Mouse (Mus musculus): Measurements from ENCODE around the gene Oasl1. TPM values are rescaled to one million over a fixed set of nuclear protein-coding genes. Genes with fewer than 3 reads are reported as not detected.
A peak's percentile ranks its signal among the peaks of the same experiment; 100 is the strongest.

Gene Oasl1
- polyA plus RNA-seq, 1 experiment, result 20.1 TPM

DNA sequence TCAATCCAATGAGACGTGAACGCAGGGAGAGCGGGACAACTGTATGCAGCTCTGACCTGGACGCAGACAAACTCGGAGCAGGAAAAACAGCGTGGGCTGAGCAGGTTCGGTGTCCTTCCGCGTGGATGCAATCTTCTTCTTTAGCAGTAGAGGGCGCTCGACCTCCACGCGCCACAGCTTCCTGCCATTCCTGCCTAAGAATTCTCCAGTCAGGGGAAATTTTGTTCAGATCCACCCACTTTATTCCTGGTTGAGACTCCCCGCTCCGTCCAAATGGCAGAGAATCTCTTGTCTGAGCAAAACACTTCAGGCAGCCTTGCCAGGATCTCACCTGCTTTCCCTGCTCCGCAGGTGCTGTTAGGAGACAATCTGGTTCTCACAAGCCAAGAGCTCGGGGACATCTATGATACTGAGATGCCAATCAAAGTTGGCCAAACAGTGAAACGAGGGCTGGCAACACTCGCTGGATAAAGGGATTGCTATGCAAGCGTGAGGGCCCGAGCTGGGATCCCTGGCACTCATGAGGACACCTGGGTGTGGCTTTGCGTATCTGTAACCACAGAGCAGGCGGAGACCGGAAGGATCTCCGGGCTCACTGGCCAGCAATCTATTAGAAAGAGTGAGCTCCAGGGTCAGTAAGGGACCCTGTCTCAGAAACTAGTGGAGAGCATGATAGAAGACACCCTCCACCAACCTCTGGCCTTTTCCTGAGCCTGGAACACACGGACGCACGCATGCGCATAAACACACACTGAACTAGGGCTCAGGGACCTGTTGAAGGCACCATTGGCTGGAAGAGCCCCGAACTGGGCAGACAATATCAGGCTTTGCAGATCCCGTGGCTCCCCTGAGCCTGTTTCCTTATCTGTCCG is 56.4 kb downstream of the Oasl1 start:
- Histone ChIP-seq H3K36me3 (ENCODE audit: control insufficient read depth, insufficient read depth, low read length) (no peaks in the 10 kb centered on the region), H3K4me1 (replicated peaks; ENCODE audit: control insufficient read depth, insufficient read depth, low read length) (peaks cover 11% of the 10 kb centered on the region), H3K27me3 (ENCODE audit: control insufficient read depth, insufficient read depth, low read length) (no peaks in the 10 kb centered on the region), H3K27ac (ENCODE audit: control insufficient read depth, insufficient read depth, low read length) (no peak overlapping the region), H3K4me3 (ENCODE audit: control insufficient read depth, insufficient read depth, low read length) (peak overlapping the region; percentile 47)
- peak; percentile 88 for TF ChIP-seq CTCF (IDR thresholded peaks at IDR 0.05; ENCODE audit: borderline replicate concordance, control insufficient read depth, extremely low read depth, insufficient read depth, low read length, poor library complexity)
- no peak for TF ChIP-seq POLR2A (IDR thresholded peaks at IDR 0.05; ENCODE audit: control insufficient read depth, extremely low read depth, insufficient read depth, low read length, poor library complexity)
- DNase-seq, result peak; percentile 65
- 7% methylated on average over 32 of the region's 32 CpGs for WGBS

DNA sequence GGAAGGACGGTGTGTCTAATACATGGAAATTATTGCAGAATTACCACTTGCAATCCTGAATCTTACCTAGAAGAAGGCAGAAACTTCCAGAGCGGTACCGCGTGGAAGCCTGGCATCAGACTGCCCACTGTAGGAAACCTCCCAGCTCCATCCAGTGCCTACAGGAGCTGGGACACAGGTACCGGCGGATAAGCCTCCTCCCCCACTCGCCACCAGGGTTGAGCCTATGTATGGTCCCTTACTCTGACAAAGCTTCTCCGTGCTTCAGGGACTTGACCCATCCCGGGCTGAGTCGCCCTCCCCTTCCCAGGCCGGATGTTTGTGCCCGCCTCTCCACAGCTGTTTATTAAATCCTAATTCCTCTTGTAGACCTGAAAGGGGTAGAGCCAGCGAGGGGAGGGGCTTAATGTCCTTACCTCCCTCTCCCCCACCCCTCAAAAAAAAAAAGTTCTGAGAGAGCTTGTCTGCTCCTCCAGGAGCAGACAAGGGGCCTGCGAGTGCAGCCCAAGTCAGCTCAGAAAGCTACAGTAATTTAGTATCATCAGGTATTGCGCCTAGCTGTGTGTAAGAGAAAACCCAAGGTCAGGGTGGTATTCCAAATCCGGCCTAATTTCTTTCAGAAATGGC is 57.2 kb downstream of the Oasl1 start:
- TF ChIP-seq CTCF (IDR thresholded peaks at IDR 0.05; ENCODE audit: borderline replicate concordance, control insufficient read depth, extremely low read depth, insufficient read depth, low read length, poor library complexity), result no peak
- no peak for TF ChIP-seq POLR2A (IDR thresholded peaks at IDR 0.05; ENCODE audit: control insufficient read depth, extremely low read depth, insufficient read depth, low read length, poor library complexity)
- H3K27me3 ChIP-seq (ENCODE audit: control insufficient read depth, insufficient read depth, low read length), result no peaks in the 10 kb centered on the region
- 72% methylated on average over 16 of the region's 16 CpGs for WGBS
- H3K27ac ChIP-seq (ENCODE audit: control insufficient read depth, insufficient read depth, low read length), result no peak overlapping the region
- H3K4me1 ChIP-seq (replicated peaks; ENCODE audit: control insufficient read depth, insufficient read depth, low read length), result peaks cover 11% of the 10 kb centered on the region
- H3K36me3 ChIP-seq (ENCODE audit: control insufficient read depth, insufficient read depth, low read length), result no peaks in the 10 kb centered on the region
- no peak for DNase-seq
- H3K4me3 ChIP-seq (ENCODE audit: control insufficient read depth, insufficient read depth, low read length), result no peak overlapping the region

DNA sequence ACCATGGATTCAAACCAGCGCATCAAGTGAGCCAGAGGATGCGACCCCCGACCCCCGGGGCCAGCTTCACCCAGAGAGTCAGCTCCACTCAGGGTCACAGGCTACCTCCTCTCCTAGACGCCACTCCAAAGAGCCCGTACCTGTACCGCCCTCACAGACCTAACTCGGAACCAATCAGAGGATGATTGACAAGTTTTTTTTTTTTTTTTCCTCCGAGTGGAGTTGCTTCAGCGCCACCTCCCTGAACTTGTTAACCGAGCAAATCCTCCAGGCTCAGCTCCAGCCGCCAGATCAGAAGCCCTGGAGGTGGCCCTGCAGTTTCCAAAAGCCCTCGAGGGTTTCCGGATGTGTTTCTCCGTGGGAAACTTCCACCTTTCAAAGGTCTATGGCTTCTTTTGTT is 59.0 kb downstream of the Oasl1 start:
- Histone ChIP-seq H3K27me3 (ENCODE audit: control insufficient read depth, insufficient read depth, low read length) (no peaks in the 10 kb centered on the region), H3K4me3 (ENCODE audit: control insufficient read depth, insufficient read depth, low read length) (no peak overlapping the region), H3K4me1 (replicated peaks; ENCODE audit: control insufficient read depth, insufficient read depth, low read length) (peaks cover 11% of the 10 kb centered on the region), H3K36me3 (ENCODE audit: control insufficient read depth, insufficient read depth, low read length) (no peaks in the 10 kb centered on the region), H3K27ac (ENCODE audit: control insufficient read depth, insufficient read depth, low read length) (no peak overlapping the region)
- no peak for TF ChIP-seq CTCF (IDR thresholded peaks at IDR 0.05; ENCODE audit: borderline replicate concordance, control insufficient read depth, extremely low read depth, insufficient read depth, low read length, poor library complexity)
- no peak for TF ChIP-seq POLR2A (IDR thresholded peaks at IDR 0.05; ENCODE audit: control insufficient read depth, extremely low read depth, insufficient read depth, low read length, poor library complexity)
- 81% methylated on average over 15 of the region's 15 CpGs for WGBS
- no peak for DNase-seq

DNA sequence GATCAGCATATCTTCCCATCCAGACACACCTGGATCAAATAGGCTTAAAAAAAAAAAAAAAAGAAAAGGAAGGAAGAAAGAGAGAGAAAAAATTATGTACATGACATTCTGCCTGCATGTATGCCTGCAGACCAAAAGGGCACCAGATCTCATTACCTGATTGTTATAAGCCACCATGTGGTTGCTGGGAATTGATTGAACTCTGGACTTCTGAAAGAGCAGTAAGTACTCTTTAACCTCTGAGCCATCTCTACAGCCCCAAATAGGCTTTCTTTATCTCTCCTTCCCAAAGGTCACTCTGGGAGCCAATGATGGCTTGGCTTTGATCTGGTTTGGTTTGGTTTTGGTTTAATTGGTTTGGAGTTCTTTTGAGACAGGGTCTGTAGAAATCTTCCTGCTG is 62.0 kb downstream of the Oasl1 start:
- Histone ChIP-seq H3K4me1 (replicated peaks; ENCODE audit: control insufficient read depth, insufficient read depth, low read length) (no peaks in the 10 kb centered on the region), H3K27ac (ENCODE audit: control insufficient read depth, insufficient read depth, low read length) (no peak overlapping the region), H3K36me3 (ENCODE audit: control insufficient read depth, insufficient read depth, low read length) (no peaks in the 10 kb centered on the region), H3K27me3 (ENCODE audit: control insufficient read depth, insufficient read depth, low read length) (no peaks in the 10 kb centered on the region), H3K4me3 (ENCODE audit: control insufficient read depth, insufficient read depth, low read length) (no peak overlapping the region)
- no peak for DNase-seq
- TF ChIP-seq CTCF (IDR thresholded peaks at IDR 0.05; ENCODE audit: borderline replicate concordance, control insufficient read depth, extremely low read depth, insufficient read depth, low read length, poor library complexity) (no peak), POLR2A (IDR thresholded peaks at IDR 0.05; ENCODE audit: control insufficient read depth, extremely low read depth, insufficient read depth, low read length, poor library complexity) (no peak)

Other genes starting within 250 kb of the Oasl1 start
- gene Gltp, start 232.3 kb upstream of the Oasl1 start, polyA plus RNA-seq (2012; rRNA removed), result 237 and 275 TPM in 2 replicates
- 24.4 and 25.6 TPM in 2 replicates for gene Tchp, start 215.5 kb upstream of the Oasl1 start, polyA plus RNA-seq (2012; rRNA removed)
- gene Ankrd13a, start 148.6 kb upstream of the Oasl1 start, polyA plus RNA-seq (2012; rRNA removed), result 118 and 142 TPM in 2 replicates
- 221 and 232 TPM in 2 replicates for gene Git2, start 147.7 kb upstream of the Oasl1 start, polyA plus RNA-seq (2012; rRNA removed)
- gene 1500011B03Rik, start 99.8 kb upstream of the Oasl1 start, polyA plus RNA-seq (2012; rRNA removed), result 46.4 and 53.8 TPM in 2 replicates
- not detected in 2 replicates for gene 4930519G04Rik, start 69.6 kb upstream of the Oasl1 start, polyA plus RNA-seq (2012; rRNA removed)
- 0.04 TPM in 1 of 2 replicates, not detected in the other for gene Gm9936, start 64.6 kb upstream of the Oasl1 start, polyA plus RNA-seq (2012; rRNA removed)
- gene Oasl2, start 26.3 kb upstream of the Oasl1 start, polyA plus RNA-seq (2012; rRNA removed), result 22.0 and 31.7 TPM in 2 replicates
- 25.6 and 29.9 TPM in 2 replicates for gene 2210016L21Rik, start 18.9 kb downstream of the Oasl1 start, polyA plus RNA-seq (2012; rRNA removed)
- 4.0 and 4.1 TPM in 2 replicates for gene Hnf1a, start 47.9 kb downstream of the Oasl1 start, polyA plus RNA-seq (2012; rRNA removed)
- 112 and 124 TPM in 2 replicates for gene Sppl3, start 87.9 kb downstream of the Oasl1 start, polyA plus RNA-seq (2012; rRNA removed)
- gene Gm10401, start 175.1 kb downstream of the Oasl1 start, polyA plus RNA-seq (2012; rRNA removed), result 0.26 TPM in 1 of 2 replicates, not detected in the other
- 99.6 and 101 TPM in 2 replicates for gene Acads, start 196.1 kb downstream of the Oasl1 start, polyA plus RNA-seq (2012; rRNA removed)
- gene Unc119b, start 211.7 kb downstream of the Oasl1 start, polyA plus RNA-seq (2012; rRNA removed), result 67.3 and 68.6 TPM in 2 replicates
- 95.0 and 98.5 TPM in 2 replicates for gene Mlec, start 234.9 kb downstream of the Oasl1 start, polyA plus RNA-seq (2012; rRNA removed)